Mouse (Mus musculus) kidney, adult 8-10 months (tissue): ENCODE data around the gene Atf7.

Source experiments
- DNase-seq, 2 experiments: peaks; one replicate each; pipeline ENCODE4 v3.0.0; 2022

The Atf7 gene

DNA sequence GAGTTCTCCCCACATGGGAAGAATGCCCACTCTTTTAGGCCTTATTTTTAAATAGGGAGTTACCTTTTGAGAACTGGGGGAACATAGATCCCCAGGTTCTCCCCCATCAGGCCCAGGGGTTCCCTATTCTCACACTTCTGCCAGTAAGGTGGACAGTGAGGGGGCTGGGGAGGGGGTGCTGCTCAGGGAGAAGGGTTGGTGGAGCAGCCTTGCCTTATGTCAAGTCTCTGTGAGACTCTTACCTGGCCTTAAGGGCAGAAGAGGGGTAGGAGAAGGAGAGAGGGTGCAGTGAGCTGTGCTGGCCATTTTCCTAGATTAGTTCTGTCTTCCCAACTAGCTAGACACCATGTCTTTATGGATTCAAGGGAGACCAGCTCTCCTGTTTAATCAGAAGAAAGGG, 112.8 kb downstream of the Atf7 start:
- no peak for DNase-seq

DNA sequence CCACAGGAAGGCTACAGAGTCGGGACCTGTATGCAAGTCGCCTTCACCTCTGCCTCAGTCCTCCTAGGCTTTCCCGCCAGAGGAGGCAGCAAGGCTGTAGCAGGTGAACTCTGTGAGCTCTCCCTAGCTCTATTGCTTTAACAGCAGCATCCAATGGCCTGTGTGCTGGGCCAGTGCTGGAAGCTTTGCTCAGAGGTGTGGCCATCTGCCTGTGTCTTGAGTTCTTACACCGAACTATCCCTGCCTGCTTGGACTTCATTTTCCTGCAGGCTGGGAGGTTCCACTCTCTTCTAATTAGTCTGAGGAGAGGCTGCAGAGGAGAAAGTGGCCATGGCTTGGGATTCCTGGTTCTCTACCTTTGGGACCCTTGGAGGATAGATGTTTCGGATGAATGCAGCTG, 113.3 kb downstream of the Atf7 start:
- DNase-seq = no peak

GRCm38 (mm10) chr15:102511285-102511833, 113.9 kb downstream of the Atf7 start:
- DNase-seq = no peak

- peak; percentile 81 to 83 for DNase-seq
Observed at GRCm38 (mm10) chr15:102510590-102511284, 114.5 kb downstream of the Atf7 start.

- DNase-seq = no peak
Observed at GRCm38 (mm10) chr15:102510110-102510509, 115.2 kb downstream of the Atf7 start.

GRCm38 (mm10) chr15:102508336-102508735, 116.9 kb downstream of the Atf7 start:
- DNase-seq = no peak

DNA sequence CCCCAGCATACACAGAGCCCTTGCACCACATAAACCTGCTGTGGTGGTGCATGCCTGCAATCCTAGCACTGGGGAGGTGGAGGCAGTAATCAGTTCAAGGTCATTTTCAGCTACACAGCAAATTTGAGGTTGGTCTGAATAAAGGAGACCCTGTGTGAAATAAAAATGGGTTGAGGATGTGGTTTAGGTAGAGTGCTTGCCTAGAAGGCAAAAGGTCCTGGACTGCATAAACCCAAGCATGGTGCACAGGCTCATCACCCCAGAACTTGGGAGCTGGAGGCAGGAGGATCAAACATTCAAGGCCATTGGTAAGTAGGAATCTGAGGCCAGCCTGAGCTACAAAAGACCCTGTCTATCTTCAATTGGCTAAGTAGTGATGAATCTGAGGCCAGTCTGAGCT, 117.7 kb downstream of the Atf7 start:
- DNase-seq = no peak

DNA sequence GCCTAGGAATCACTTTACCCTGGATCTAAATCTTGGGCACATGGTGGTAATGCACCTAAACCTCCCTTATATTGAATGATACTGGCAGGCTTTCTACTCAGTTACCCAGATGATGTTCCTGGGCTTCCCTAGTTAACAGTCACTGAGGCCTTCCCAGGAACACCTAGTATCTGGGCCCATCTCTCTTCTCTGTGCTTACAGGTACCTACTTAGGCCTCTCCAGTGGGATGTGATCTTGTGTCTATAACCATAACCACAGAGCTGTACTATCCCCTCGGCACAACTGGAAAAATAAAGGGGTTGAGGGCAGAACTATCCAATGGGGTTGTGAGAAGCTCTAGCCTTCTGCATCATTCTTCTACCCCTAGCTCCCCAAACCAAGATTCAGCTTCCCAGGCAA, 118.4 kb downstream of the Atf7 start:
- DNase-seq = no peak

GRCm38 (mm10) chr15:102506464-102506830, 118.8 kb downstream of the Atf7 start:
- DNase-seq = no peak

DNA sequence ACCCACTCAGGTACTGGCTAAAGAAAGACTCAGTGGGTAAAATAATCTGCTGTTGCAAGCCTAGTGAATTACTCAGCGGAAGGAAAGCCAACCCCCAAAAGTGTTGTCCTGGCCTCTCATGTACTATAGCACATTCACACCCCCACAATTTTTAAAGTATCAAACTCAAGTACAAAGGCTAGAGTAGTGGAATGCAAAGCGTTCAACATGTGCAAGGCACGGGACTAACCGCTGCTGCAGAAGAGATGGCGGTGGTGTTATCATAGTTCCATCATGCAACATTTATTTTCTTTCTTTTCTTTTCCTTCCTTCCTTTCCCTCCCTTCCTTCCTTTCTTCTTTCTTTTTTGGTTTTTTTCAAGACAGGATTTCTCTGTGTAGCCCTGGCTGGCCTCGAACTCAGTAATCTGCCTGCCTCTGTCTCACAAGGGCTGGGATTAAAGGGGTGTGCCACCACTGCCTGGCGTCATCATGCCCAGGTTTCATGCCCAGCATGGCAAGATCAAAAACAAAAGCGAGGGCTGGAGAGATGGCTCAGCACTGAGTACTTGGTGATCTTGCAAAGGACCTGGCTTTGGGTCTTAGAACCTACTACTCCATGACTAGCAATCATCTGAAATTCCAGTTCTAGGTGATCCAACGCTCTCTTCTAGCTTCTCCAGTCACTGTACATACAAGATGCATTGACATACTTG, 119.3 kb downstream of the Atf7 start:
- DNase-seq = no peak

- no peak for DNase-seq
Observed at GRCm38 (mm10) chr15:102505073-102505769, 120.0 kb downstream of the Atf7 start.

DNA sequence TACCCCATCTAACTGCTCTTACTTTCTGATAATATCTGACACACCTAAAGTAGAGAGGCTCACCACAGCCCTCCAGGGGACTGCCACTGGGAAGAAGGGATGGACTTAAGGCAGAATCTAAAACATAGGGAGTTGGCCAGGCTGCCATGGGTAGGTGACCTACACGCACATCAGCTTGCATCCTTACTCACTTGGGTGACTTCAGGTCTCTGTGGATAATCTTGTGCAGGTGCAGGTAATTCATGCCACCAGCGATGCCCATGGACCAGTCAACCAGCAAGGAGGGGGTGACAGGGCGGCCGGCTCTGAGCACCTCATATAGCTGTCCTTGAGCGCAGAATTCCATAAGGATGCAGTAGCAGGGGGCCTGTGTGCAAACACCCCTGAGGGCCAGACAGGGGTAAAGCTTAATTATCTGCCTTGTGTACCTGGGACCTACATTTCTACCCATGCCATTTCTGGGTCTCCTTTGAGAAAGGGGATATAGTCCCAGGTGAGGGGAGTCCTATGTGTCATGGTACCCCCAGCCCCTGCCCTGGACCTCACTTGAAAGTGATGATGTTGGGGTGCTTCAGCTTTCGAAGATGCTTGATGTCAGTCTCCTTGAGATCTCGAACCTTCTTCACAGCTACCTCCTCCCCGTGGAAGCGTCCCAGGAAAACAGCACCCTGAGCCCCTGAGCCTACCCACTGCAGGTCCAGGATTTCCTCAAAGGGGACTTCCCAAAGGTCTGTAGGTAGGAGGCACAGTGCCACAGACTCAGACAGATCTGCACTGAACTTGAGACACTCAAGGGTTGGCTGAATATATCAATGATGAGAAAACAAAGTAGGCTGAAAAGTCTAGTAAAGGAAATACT, 121.1 kb downstream of the Atf7 start:
- DNase-seq = no peak

GRCm38 (mm10) chr15:102503447-102503846, 121.8 kb downstream of the Atf7 start, which contains the start of gene Gm10337:
TSS of gene Gm10337 (plus strand) at chr15:102503722.
- no peak for DNase-seq

GRCm38 (mm10) chr15:102502254-102502840, 122.9 kb downstream of the Atf7 start:
- DNase-seq = no peak

DNA sequence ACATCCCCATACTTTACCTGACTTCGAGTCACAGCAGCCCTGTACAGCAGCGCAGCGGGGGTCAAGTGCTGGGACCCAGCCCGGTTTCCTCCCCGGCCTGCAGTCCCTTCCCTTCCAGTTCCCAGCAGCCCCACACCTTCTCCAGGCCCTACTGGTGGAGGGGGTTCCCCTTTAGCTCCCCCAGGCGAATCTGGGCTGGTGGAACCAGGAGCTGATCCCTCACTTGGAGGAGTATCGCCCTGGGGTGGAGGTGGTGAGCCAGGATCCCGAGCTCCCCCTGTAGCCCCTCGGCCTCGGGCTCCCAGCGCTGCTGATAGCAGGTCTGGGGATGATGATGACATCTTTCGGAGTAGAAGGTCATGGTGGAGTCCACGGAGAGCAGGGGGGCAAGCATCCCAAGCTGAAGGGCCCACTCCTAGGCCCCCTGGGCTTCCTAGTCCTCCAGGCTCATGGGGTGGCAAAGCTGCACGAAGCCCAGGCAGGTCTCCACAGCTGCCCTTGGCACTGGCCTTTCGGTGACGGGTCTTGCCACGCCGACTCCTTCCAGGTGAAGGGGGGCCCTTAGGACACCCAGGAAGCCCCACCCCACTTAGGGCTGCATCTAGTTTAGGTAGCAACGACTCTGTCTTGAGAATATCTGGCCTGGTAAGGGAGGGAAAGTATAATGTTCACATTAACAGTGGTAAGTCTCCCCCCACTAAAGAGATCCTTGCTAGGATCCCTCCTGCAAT, 124.0 kb downstream of the Atf7 start:
- DNase-seq = no peak

DNA sequence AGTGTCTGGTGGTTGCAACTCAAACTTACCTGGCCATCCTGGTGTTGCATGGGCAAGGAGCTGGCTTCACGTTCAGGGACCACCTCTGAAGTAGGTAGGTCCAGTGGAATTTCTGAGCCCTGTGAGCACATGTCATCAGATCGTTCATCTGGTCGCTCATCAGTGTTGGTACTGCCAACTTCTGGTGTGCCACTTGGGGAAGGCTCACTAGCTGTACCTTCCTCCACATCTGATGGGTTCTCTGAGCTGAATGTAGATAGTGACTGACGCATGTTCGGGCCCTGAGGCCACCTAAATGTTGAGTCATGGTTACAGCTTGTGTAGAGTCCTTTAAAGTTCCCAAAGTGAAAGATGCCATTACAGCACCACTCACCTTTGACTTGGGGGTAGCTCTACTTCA, 124.8 kb downstream of the Atf7 start:
- no peak for DNase-seq

DNA sequence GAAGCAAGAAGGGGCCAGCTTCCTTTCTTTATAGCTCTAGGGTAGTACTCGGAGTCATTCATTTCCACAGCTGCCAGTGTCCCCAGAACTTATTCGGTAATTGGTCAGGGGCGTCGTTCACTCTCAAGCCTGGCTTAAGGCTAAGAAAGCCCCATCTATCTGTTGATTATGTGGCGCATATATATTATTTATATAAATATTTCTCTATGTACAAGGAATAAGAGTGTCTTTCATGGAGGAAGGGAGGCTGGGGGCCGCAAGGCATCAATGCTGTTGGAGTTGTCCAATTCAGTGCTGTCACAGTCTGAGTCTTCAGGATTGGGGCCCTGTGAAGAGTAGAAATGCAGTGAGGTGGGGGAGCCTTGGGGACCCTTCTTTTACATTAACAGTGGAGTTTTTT, 125.4 kb downstream of the Atf7 start:
- no peak for DNase-seq

DNA sequence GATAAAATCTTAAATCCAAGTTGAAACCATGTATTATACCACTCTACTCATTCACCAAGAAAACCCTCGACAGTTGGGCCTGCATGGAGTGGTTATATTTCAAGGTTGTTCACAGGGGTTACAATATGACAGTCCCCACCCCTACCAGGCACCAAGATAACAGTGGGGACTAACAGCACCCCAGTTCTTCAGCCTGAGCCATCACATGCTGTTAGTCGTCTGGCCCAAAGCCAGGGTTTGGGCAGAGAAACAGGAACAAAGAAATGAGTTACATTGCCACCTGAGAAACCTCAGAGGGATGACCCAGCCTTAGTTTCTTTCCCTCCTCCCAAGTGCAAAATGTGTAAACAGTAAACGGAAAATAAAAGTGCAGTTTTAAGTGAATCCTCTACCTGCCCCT, 125.9 kb downstream of the Atf7 start:
- DNase-seq = no peak

- no peak for DNase-seq
Observed at GRCm38 (mm10) chr15:102498322-102498721, 126.9 kb downstream of the Atf7 start.

- no peak for DNase-seq
Observed at GRCm38 (mm10) chr15:102487664-102488063, 137.6 kb downstream of the Atf7 start.

- DNase-seq = no peak
Observed at GRCm38 (mm10) chr15:102485853-102486252, 139.4 kb downstream of the Atf7 start.

- DNase-seq = no peak
Observed at GRCm38 (mm10) chr15:102483136-102483535, 142.1 kb downstream of the Atf7 start.
